Comparison of ENCODE assay signal across 8 mouse cellular contexts in genomic region chr10:95561616-95562015, GRCm38 (mm10). TPM values are rescaled to one million over a fixed set of nuclear protein-coding genes. Genes with fewer than 3 reads are reported as not detected.
DNase-seq lines count a peak whose midpoint lies in the region; ATAC-seq and TF ChIP-seq lines count a peak whose summit lies in the region.

No protein-coding gene starts in this region.

- H3K4me2 ChIP-seq in limb, embryonic 11.5 days (ENCODE audit: low read depth, severe bottlenecking) = peak overlapping the region; percentile 80

- 29% methylated on average over 7 of the region's 7 CpGs for WGBS in liver, adult 2 months
- 71% methylated on average over 7 of the region's 7 CpGs for WGBS in limb, embryonic 11.5 days
- WGBS in olfactory bulb, adult 2 months = 41% methylated on average over 7 of the region's 7 CpGs

- intact Hi-C loops in left cerebral cortex, postnatal 4 days (cut with DNase I) = loop anchor here (5.0 to 10.0 kb wide), 2 partner anchors 53 to 116 kb away; no protein-coding TSS in a partner anchor

- peak overlapping the region; percentile 41; the same call in 1 of the 2 replicates for H3K27ac ChIP-seq in liver, adult 2 months (replicated peaks; ENCODE audit: insufficient read depth, low read depth, low read length)
- H3K27ac ChIP-seq in embryonic fibroblast, embryonic 13.5 days (ENCODE audit: insufficient read depth, low read length) = no peak overlapping the region
- no peak overlapping the region for H3K27ac ChIP-seq in limb, embryonic 11.5 days (replicated peaks; ENCODE audit: low read depth, low read length)
- H3K27ac ChIP-seq in olfactory bulb, adult 2 months (ENCODE audit: insufficient read depth, low read depth, low read length) = no peak overlapping the region

- TF ChIP-seq POLR2A in liver, adult 2 months (IDR thresholded peaks at IDR 0.05; ENCODE audit: extremely low read depth, insufficient read depth, low read length) = no peak
- TF ChIP-seq POLR2A in embryonic fibroblast, embryonic 13.5 days (IDR thresholded peaks at IDR 0.05; ENCODE audit: low read depth, low read length) = no peak
- TF ChIP-seq POLR2A in olfactory bulb, adult 2 months (IDR thresholded peaks at IDR 0.05; ENCODE audit: insufficient read depth, low read depth, low read length) = no peak

- TF ChIP-seq CTCF in liver, adult 2 months (IDR thresholded peaks at IDR 0.05; ENCODE audit: low read depth, low read length) = no peak
- TF ChIP-seq CTCF in embryonic fibroblast, embryonic 13.5 days (IDR thresholded peaks at IDR 0.05; ENCODE audit: borderline replicate concordance, insufficient read depth, low read length) = no peak
- no peak for TF ChIP-seq CTCF in olfactory bulb, adult 2 months (IDR thresholded peaks at IDR 0.05; ENCODE audit: insufficient read depth, low read depth, low read length)

- H3K4me3 ChIP-seq in liver, adult 2 months (ENCODE audit: insufficient read depth, low read depth, low read length) = peak overlapping the region; percentile 9; the same call in 1 of the 2 replicates
- H3K4me3 ChIP-seq in embryonic fibroblast, embryonic 13.5 days (ENCODE audit: insufficient read depth, low read length) = peak overlapping the region; percentile 91
- H3K4me3 ChIP-seq in limb, embryonic 11.5 days (ENCODE audit: low read depth, low read length) = peak overlapping the region; percentile 95
- H3K4me3 ChIP-seq in olfactory bulb, adult 2 months (ENCODE audit: insufficient read depth, low read depth, low read length) = peak overlapping the region; percentile 15; the same call in 1 of the 2 replicates

- H3K9ac ChIP-seq in liver, adult 2 months (ENCODE audit: low read depth, low read length) = peak overlapping the region; percentile 56
- H3K9ac ChIP-seq in limb, embryonic 11.5 days (ENCODE audit: low read length) = no peak overlapping the region

- no peaks in the 10 kb centered on the region for H3K27me3 ChIP-seq in liver, adult 2 months (ENCODE audit: control insufficient read depth, insufficient read depth, low read length)
- no peaks in the 10 kb centered on the region for H3K27me3 ChIP-seq in limb, embryonic 11.5 days (ENCODE audit: control insufficient read depth, insufficient read depth, low read length)

- DNase-seq in liver, adult 2 months (ENCODE audit: extremely low read depth, low read depth, low spot score) = no peak
- DNase-seq in liver = no peak
- DNase-seq in limb, embryonic 11.5 days (ENCODE audit: low spot score) = no peak
- no peak for DNase-seq in gastrocnemius, adult 18-20 months (ENCODE audit: low spot score)
- no peak for DNase-seq in left cerebral cortex, postnatal 4 days
- no peak for DNase-seq in adrenal gland, adult 18-20 months (ENCODE audit: low spot score in 2 of 2)

- peaks cover 25% of the 10 kb centered on the region for H3K4me1 ChIP-seq in liver, adult 2 months (ENCODE audit: control insufficient read depth, insufficient read depth, low read length)
- H3K4me1 ChIP-seq in embryonic fibroblast, embryonic 13.5 days (ENCODE audit: control insufficient read depth, insufficient read depth, low read length) = peaks cover 6% of the 10 kb centered on the region
- peaks cover 10% of the 10 kb centered on the region; the same call in 1 of the 2 replicates for H3K4me1 ChIP-seq in limb, embryonic 11.5 days (ENCODE audit: control insufficient read depth, insufficient read depth, low read length)
- peaks cover 4% of the 10 kb centered on the region; the same call in 1 of the 2 replicates for H3K4me1 ChIP-seq in olfactory bulb, adult 2 months (ENCODE audit: control insufficient read depth, insufficient read depth, low read length)

- no peak for ATAC-seq in limb, embryonic 11.5 days (ENCODE audit: insufficient number of reproducible peaks, low FRiP score, low TSS enrichment, low read depth)

- H3K9me3 ChIP-seq in limb, embryonic 11.5 days (ENCODE audit: control insufficient read depth, low read length) = no peaks in the 10 kb centered on the region

- H3K36me3 ChIP-seq in liver, adult 2 months (ENCODE audit: control insufficient read depth, insufficient read depth, low read length) = 0 out of 2 replicates have a peak, but pooled peaks cover 3% of the 10 kb centered on the region
- H3K36me3 ChIP-seq in limb, embryonic 11.5 days (ENCODE audit: control insufficient read depth, insufficient read depth, low read length) = no peaks in the 10 kb centered on the region

- peaks cover 54% of the 10 kb centered on the region for H3K79me2 ChIP-seq in liver, adult 2 months (ENCODE audit: control insufficient read depth, insufficient read depth, low read length)

RNA-seq across cellular contexts. Expression of gene Nudt4, which starts 2.3 kb away (rescaled TPM):
- total RNA-seq in liver, adult 2 months (2014; rRNA removed) = 88.2 and 91.5 TPM in 2 replicates
- 36.7 and 37.2 TPM in 2 replicates for polyA plus RNA-seq in liver, adult 2 months (2012; rRNA removed)
- 77.1 and 86.5 TPM in 2 replicates for polyA plus RNA-seq in embryonic fibroblast, embryonic 13.5 days (2011; ENCODE audit: insufficient read length, low read depth, missing spikeins)
- polyA plus RNA-seq in limb, embryonic 11.5 days (2014; fragmentation: Nextera tagmentation; extraction: Ambion mirVana) = 99.7 and 106 TPM in 2 replicates
- polyA plus RNA-seq in olfactory bulb, adult 2 months (2012; ENCODE audit: insufficient read depth, insufficient read length, low replicate concordance, missing spikeins) = not detected in 2 replicates
- total RNA-seq in gastrocnemius, adult 18-20 months (2021) = 100 to 1,000 TPM; 287 to 374 TPM
- total RNA-seq in left cerebral cortex, postnatal 4 days (2021) = 100 to 1,000 TPM; 202 to 243 TPM
- 100 to 1,000 TPM; 138 to 187 TPM for total RNA-seq in adrenal gland, adult 18-20 months (2021)

RNA-seq across cellular contexts. Expression of gene Ube2n, which starts 46.7 kb away (rescaled TPM):
- 29.6 and 34.1 TPM in 2 replicates for total RNA-seq in liver, adult 2 months (2014; rRNA removed)
- polyA plus RNA-seq in liver, adult 2 months (2012; rRNA removed) = 19.1 and 19.2 TPM in 2 replicates
- polyA plus RNA-seq in embryonic fibroblast, embryonic 13.5 days (2011; ENCODE audit: insufficient read length, low read depth, missing spikeins) = 167 and 200 TPM in 2 replicates
- polyA plus RNA-seq in limb, embryonic 11.5 days (2014; fragmentation: Nextera tagmentation; extraction: Ambion mirVana) = 424 and 436 TPM in 2 replicates
- polyA plus RNA-seq in olfactory bulb, adult 2 months (2012; ENCODE audit: insufficient read depth, insufficient read length, low replicate concordance, missing spikeins) = not detected in 2 replicates
- total RNA-seq in gastrocnemius, adult 18-20 months (2021) = 10 to 100 TPM; 65.4 to 75.4 TPM
- total RNA-seq in left cerebral cortex, postnatal 4 days (2021) = 100 to 1,000 TPM; 213 to 231 TPM
- total RNA-seq in adrenal gland, adult 18-20 months (2021) = 100 to 1,000 TPM; 138 to 139 TPM

RNA-seq across cellular contexts. Expression of gene Mrpl42, which starts 59.9 kb away (rescaled TPM):
- 84.1 and 98.5 TPM in 2 replicates for total RNA-seq in liver, adult 2 months (2014; rRNA removed)
- polyA plus RNA-seq in liver, adult 2 months (2012; rRNA removed) = 73.1 and 78.5 TPM in 2 replicates
- polyA plus RNA-seq in embryonic fibroblast, embryonic 13.5 days (2011; ENCODE audit: insufficient read length, low read depth, missing spikeins) = 92.7 and 93.8 TPM in 2 replicates
- polyA plus RNA-seq in limb, embryonic 11.5 days (2014; fragmentation: Nextera tagmentation; extraction: Ambion mirVana) = 329 and 334 TPM in 2 replicates
- not detected in 2 replicates for polyA plus RNA-seq in olfactory bulb, adult 2 months (2012; ENCODE audit: insufficient read depth, insufficient read length, low replicate concordance, missing spikeins)
- total RNA-seq in gastrocnemius, adult 18-20 months (2021) = 100 to 1,000 TPM; 309 to 340 TPM
- 10 to 100 TPM; 78.5 to 85.8 TPM for total RNA-seq in left cerebral cortex, postnatal 4 days (2021)
- 100 to 1,000 TPM; 123 to 155 TPM for total RNA-seq in adrenal gland, adult 18-20 months (2021)

Comparison
In these comparisons a context has a peak if more than half of its experiments do, and no peak if none do; other contexts are left out.
1. H3K4me3 ChIP-seq: peak in every context shown above with its lines; median percentile 95 in limb, embryonic 11.5 days; 91 in embryonic fibroblast, embryonic 13.5 days; 15 in olfactory bulb, adult 2 months; 9 in liver, adult 2 months.